Mouse (Mus musculus): ENCODE results near the gene Brf1. TPM values are rescaled to one million over a fixed set of nuclear protein-coding genes. Genes with fewer than 3 reads are reported as not detected.

Gene Brf1
- polyA plus RNA-seq, 1 experiment from 2014 or later, result 41.4 TPM

DNA sequence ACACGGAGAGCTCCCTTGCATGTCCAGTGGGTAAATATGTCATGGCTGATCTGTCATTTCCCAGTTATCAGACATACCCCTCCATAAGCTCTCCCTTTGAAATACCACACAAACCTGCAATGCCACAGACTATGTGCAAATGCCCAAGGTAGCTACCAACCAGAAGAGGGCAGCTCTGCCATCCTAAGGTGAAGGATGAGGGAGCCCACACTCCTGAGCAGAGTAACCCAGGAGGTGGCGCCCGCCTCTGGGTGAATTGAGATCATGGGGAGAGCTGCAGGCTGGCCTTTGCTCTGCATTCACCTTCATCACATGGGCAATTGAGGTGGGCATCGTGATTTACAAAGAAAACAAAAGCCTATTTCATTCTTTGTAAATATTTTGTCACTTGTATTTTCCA is 4.5 kb upstream of the Brf1 start:
- ATAC-seq (replicated peaks; ENCODE audit: low FRiP score, low read depth), result no peak
- WGBS, result 23% methylated on average over 4 of the region's 4 CpGs
- DNase-seq (ENCODE audit: low spot score), result peak; percentile 72

DNA sequence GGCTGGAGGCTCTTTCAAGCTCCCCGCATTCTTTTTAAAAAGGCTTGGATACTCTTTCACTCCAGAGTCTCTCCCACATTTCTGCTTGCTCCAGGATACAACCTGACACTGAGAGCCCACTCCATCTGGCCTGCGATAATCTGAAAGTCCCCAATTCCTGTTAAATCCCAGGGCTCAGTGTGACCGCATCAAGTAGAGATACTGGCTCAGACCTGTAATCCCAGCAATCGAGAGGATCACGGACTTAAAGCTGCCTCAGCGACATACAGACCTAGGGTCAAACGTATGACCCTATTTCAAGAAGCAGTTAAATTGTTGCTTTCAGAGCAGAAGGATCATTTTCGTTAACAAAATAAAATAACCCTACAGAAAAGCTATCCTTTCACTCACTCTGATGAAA is 3.5 kb upstream of the Brf1 start:
- no peak overlapping the region for H3K27ac ChIP-seq
- ATAC-seq (replicated peaks; ENCODE audit: low FRiP score, low read depth) (no peak), DNase-seq (ENCODE audit: low spot score) (no peak)
- H3K4me1 ChIP-seq (replicated peaks; ENCODE audit: insufficient read depth, low read length), result peaks cover 4% of the 10 kb centered on the region; the same call in 1 of the 2 replicates
- TF ChIP-seq CTCF (IDR thresholded peaks at IDR 0.05; ENCODE audit: low read depth), result no peak
- H3K27me3 ChIP-seq (ENCODE audit: insufficient read depth, low read length), result no peaks in the 10 kb centered on the region
- H3K4me3 ChIP-seq (replicated peaks; ENCODE audit: low read depth, low read length), result no peak overlapping the region
- no peak overlapping the region for H3K4me2 ChIP-seq (ENCODE audit: low read length)
- no peaks in the 10 kb centered on the region for H3K36me3 ChIP-seq (ENCODE audit: insufficient read depth, low read length)
- 42% methylated on average over 8 of the region's 8 CpGs for WGBS
- H3K9ac ChIP-seq (ENCODE audit: low read depth, low read length), result no peak overlapping the region
- no peaks in the 10 kb centered on the region for H3K9me3 ChIP-seq (replicated peaks; ENCODE audit: low read length)

More for the DNA sequence above, 4.5 kb upstream of the Brf1 start:
- Histone ChIP-seq H3K4me1 (replicated peaks; ENCODE audit: insufficient read depth, low read length) (no peaks in the 10 kb centered on the region), H3K27ac (no peak overlapping the region), H3K4me2 (ENCODE audit: low read length) (no peak overlapping the region), H3K9me3 (replicated peaks; ENCODE audit: low read length) (no peaks in the 10 kb centered on the region), H3K4me3 (replicated peaks; ENCODE audit: low read depth, low read length) (no peak overlapping the region), H3K36me3 (ENCODE audit: insufficient read depth, low read length) (no peaks in the 10 kb centered on the region), H3K9ac (ENCODE audit: low read depth, low read length) (no peak overlapping the region), H3K27me3 (ENCODE audit: insufficient read depth, low read length) (no peaks in the 10 kb centered on the region)
- peak; percentile 95 for TF ChIP-seq CTCF (IDR thresholded peaks at IDR 0.05; ENCODE audit: low read depth)

DNA sequence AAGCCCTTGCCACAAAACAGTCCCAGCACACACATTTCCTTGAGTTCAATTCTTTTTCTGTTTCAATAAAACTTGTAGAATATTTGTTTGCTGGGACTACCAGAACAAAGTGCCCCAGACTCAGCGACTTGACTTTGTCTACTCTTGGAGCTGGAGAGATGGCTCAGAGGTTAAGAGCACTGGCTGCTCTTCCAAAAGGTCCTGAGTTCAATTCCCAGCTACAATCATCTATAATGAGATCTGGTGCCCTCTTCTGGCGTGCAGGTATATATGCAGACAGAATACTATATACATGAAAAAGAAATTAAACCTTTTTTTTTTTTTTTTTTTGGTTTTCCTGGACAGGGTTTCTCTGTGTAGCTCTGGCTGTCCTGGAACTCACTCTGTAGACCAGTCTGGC is 2.2 kb upstream of the Brf1 start:
- no peak for DNase-seq (ENCODE audit: low spot score)

DNA sequence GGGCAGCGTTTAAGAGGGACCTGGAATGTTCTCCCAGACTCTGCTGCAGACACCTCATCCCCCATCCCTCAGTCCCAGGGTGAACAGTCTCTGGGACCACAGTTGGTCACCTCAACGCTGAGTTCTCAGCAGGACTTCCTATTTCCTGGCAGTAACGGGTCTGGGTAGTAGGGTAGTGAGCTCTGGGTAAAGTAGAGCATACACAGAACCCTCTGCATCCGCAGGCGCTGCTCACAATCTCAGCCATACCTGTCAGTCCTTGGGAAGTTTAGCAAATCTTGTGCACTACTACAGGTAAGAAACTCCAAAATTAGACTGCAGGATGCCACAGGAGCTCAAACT is 600 bp upstream of the Brf1 start:
- ATAC-seq (replicated peaks; ENCODE audit: low FRiP score, low read depth), result no peak; the same call in 1 of the 2 replicates
- no peak for TF ChIP-seq CTCF (IDR thresholded peaks at IDR 0.05; ENCODE audit: low read depth)

More for the DNA sequence above, 2.2 kb upstream of the Brf1 start:
- H3K9me3 ChIP-seq (replicated peaks; ENCODE audit: low read length), result no peaks in the 10 kb centered on the region
- no peak overlapping the region for H3K9ac ChIP-seq (ENCODE audit: low read depth, low read length)
- peaks cover 12% of the 10 kb centered on the region; the same call in 1 of the 2 replicates for H3K4me1 ChIP-seq (replicated peaks; ENCODE audit: insufficient read depth, low read length)
- no peaks in the 10 kb centered on the region for H3K36me3 ChIP-seq (ENCODE audit: insufficient read depth, low read length)
- H3K27ac ChIP-seq, result no peak overlapping the region
- WGBS, result 51% methylated on average over 2 of the region's 2 CpGs
- ATAC-seq (replicated peaks; ENCODE audit: low FRiP score, low read depth), result no peak
- H3K27me3 ChIP-seq (ENCODE audit: insufficient read depth, low read length), result no peaks in the 10 kb centered on the region
- no peak overlapping the region for H3K4me2 ChIP-seq (ENCODE audit: low read length)
- TF ChIP-seq CTCF (IDR thresholded peaks at IDR 0.05; ENCODE audit: low read depth), result peak; percentile 51
- H3K4me3 ChIP-seq (replicated peaks; ENCODE audit: low read depth, low read length), result no peak overlapping the region

DNA sequence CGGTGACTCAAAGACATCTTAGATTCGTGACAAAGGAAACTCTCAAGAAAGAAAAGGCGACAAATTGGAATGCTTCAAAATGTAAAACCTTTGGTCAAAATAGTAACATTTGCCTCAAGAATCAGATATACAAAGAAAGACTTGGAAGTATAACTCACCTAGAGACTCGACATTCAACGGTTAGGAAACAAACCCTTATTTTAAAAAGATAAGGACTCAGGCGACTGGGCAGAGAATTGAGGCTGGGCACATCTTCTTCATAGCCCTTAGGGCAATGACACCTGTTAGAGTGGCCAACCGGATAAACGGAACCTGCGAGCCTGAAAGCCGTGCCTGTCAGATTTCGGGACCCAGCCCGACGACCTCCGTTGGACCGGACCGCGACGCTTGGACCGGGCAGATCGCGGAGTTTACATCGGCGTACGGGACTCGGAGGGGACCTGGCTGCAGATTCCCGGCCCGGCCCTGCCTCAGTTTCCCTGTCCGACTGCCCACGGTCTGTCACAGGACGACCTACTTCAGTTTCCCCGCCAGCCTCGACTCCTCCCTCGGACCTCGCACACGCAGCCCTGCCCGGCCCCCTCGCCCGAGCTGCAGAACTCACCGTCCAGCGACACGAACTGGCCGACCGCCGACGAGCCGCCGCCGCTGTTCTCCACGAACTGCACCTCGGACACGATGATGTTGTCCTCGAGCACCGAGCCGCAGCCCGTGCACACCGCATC is 773 bp downstream of the Brf1 start:
- no peak for DNase-seq (ENCODE audit: low spot score)
- WGBS, result 1% methylated on average over 56 of the region's 56 CpGs
- ATAC-seq (replicated peaks; ENCODE audit: low FRiP score, low read depth), result peak; percentile 5; the same call in 1 of the 2 replicates
- Histone ChIP-seq H3K27me3 (ENCODE audit: insufficient read depth, low read length) (no peaks in the 10 kb centered on the region), H3K27ac (peak overlapping the region; percentile 97), H3K4me3 (replicated peaks; ENCODE audit: low read depth, low read length) (peak overlapping the region; percentile 80), H3K36me3 (ENCODE audit: insufficient read depth, low read length) (no peaks in the 10 kb centered on the region), H3K9me3 (replicated peaks; ENCODE audit: low read length) (no peaks in the 10 kb centered on the region), H3K4me2 (ENCODE audit: low read length) (peak overlapping the region; percentile 70), H3K4me1 (replicated peaks; ENCODE audit: insufficient read depth, low read length) (peaks cover 12% of the 10 kb centered on the region; the same call in 1 of the 2 replicates), H3K9ac (ENCODE audit: low read depth, low read length) (peak overlapping the region; percentile 97)
- TF ChIP-seq CTCF (IDR thresholded peaks at IDR 0.05; ENCODE audit: low read depth), result no peak

More for the DNA sequence above, 600 bp upstream of the Brf1 start:
- 3% methylated on average over 5 of the region's 5 CpGs for WGBS
- H3K4me1 ChIP-seq (replicated peaks; ENCODE audit: insufficient read depth, low read length), result peaks cover 12% of the 10 kb centered on the region; the same call in 1 of the 2 replicates
- H3K4me3 ChIP-seq (replicated peaks; ENCODE audit: low read depth, low read length), result peak overlapping the region; percentile 80
- H3K4me2 ChIP-seq (ENCODE audit: low read length), result peak overlapping the region; percentile 70
- no peaks in the 10 kb centered on the region for H3K27me3 ChIP-seq (ENCODE audit: insufficient read depth, low read length)
- H3K9ac ChIP-seq (ENCODE audit: low read depth, low read length), result peak overlapping the region; percentile 60
- H3K27ac ChIP-seq, result peak overlapping the region; percentile 97
- DNase-seq (ENCODE audit: low spot score), result no peak
- no peaks in the 10 kb centered on the region for H3K9me3 ChIP-seq (replicated peaks; ENCODE audit: low read length)
- no peaks in the 10 kb centered on the region for H3K36me3 ChIP-seq (ENCODE audit: insufficient read depth, low read length)

DNA sequence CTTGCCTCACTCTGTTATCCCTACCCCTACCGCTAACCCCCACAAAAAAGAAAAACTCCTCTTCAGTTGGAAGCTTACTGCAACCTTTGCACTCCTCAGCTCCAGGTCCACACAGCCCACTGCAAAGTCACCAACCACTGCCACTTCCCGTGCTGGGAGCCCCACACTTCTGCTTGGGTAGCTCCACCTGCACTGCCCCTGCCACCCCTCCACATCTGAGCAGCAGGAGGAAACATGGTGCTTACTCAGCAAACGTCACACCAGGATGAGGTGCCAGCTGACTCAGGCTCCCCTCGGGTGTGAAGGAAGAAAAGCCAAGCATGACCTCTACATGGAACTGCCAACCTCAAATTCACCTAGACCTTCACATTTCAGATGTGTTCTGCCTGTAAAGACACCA is 6.4 kb downstream of the Brf1 start:
- H3K4me3 ChIP-seq (replicated peaks; ENCODE audit: low read depth, low read length), result no peak overlapping the region
- ATAC-seq (replicated peaks; ENCODE audit: low FRiP score, low read depth) (peak; percentile 52; the same call in 1 of the 2 replicates), DNase-seq (ENCODE audit: low spot score) (no peak)
- no peak overlapping the region for H3K9ac ChIP-seq (ENCODE audit: low read depth, low read length)
- H3K27ac ChIP-seq, result no peak overlapping the region
- H3K27me3 ChIP-seq (ENCODE audit: insufficient read depth, low read length), result no peaks in the 10 kb centered on the region
- H3K4me2 ChIP-seq (ENCODE audit: low read length), result no peak overlapping the region
- peaks cover 9% of the 10 kb centered on the region; the same call in 1 of the 2 replicates for H3K36me3 ChIP-seq (ENCODE audit: insufficient read depth, low read length)
- 43% methylated on average over 4 of the region's 4 CpGs for whole genome bisulfite sequencing
- H3K4me1 ChIP-seq (replicated peaks; ENCODE audit: insufficient read depth, low read length), result peaks cover 10% of the 10 kb centered on the region; the same call in 1 of the 2 replicates
- TF ChIP-seq CTCF (IDR thresholded peaks at IDR 0.05; ENCODE audit: low read depth), result no peak
- H3K9me3 ChIP-seq (replicated peaks; ENCODE audit: low read length), result no peaks in the 10 kb centered on the region
